Mouse (Mus musculus): ENCODE results near the gene Boll. TPM values are rescaled to one million over a fixed set of nuclear protein-coding genes. Genes with fewer than 3 reads are reported as not detected.

The Boll gene
- polyA plus RNA-seq, 1 experiment = 0.30 TPM

- TF ChIP-seq CTCF (IDR thresholded peaks at IDR 0.05; ENCODE audit: extremely low read depth, insufficient read depth, insufficient read length, insufficient replicate concordance) (no peak), POLR2A (IDR thresholded peaks at IDR 0.05; ENCODE audit: low read depth, low read length) (no peak)
- 75% methylated on average over 16 of the region's 16 CpGs for WGBS
Observed at GRCm38 (mm10) chr1:55234910-55235520, 128.3 kb downstream of the Boll start.

DNA sequence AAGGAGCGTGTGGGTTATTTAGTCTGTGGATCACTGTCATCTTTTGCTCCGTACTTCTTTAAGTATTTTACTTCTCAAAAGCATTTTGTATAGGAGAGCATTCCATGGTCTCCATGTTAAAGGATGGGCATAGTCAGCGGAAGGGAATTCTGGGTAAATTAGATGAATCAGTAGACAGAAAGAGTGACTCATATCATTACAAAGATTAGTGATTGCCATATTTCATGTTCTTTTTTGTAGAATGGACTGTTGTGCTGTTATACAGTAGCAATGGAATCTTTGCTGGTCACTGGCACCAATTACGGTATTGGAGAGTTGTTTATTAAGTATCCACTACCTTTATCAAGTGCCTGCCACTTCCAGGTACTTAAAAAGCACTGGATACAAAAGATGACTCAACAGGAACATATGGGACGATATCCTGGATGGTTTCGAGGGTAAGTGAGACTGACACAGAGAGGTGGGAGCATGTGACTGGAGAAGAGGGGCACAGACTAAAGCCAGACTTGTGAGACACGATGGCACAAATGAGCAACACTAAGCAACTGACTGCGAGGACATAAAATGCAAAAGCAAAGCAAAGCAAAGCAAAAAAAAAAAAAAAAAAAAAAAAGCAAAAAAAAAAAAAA is 134.9 kb downstream of the Boll start:
- peaks cover 1% of the 10 kb centered on the region; the same call in 1 of the 2 replicates for H3K27me3 ChIP-seq (ENCODE audit: control insufficient read depth, insufficient read depth, low read length)
- DNase-seq (ENCODE audit: low read depth in 1 of 2, low spot score in 2 of 2) = no peak
- WGBS = 91% methylated on average over 8 of the region's 8 CpGs
- H3K4me3 ChIP-seq (ENCODE audit: extremely low read depth, insufficient read depth, insufficient read length) = no peak overlapping the region
- no peaks in the 10 kb centered on the region for H3K36me3 ChIP-seq (ENCODE audit: control insufficient read depth, insufficient read depth, low read length)
- no peaks in the 10 kb centered on the region; the same call in 1 of the 2 replicates for H3K4me1 ChIP-seq (ENCODE audit: control insufficient read depth, insufficient read depth, insufficient read length)
- H3K27ac ChIP-seq (ENCODE audit: insufficient read depth, low read length) = no peak overlapping the region
- TF ChIP-seq CTCF (IDR thresholded peaks at IDR 0.05; ENCODE audit: extremely low read depth, insufficient read depth, insufficient read length, insufficient replicate concordance) (no peak), POLR2A (IDR thresholded peaks at IDR 0.05; ENCODE audit: low read depth, low read length) (no peak)

More at GRCm38 (mm10) chr1:55234910-55235520, 128.3 kb downstream of the Boll start:
- Histone ChIP-seq H3K36me3 (ENCODE audit: control insufficient read depth, insufficient read depth, low read length) (no peaks in the 10 kb centered on the region), H3K4me3 (ENCODE audit: extremely low read depth, insufficient read depth, insufficient read length) (no peak overlapping the region), H3K4me1 (ENCODE audit: control insufficient read depth, insufficient read depth, insufficient read length) (no peaks in the 10 kb centered on the region; the same call in none of the 2 replicates), H3K27me3 (ENCODE audit: control insufficient read depth, insufficient read depth, low read length) (no peaks in the 10 kb centered on the region), H3K27ac (ENCODE audit: insufficient read depth, low read length) (no peak overlapping the region)
- no peak for DNase-seq (ENCODE audit: low read depth in 1 of 2, low spot score in 2 of 2)

- DNase-seq (ENCODE audit: low read depth in 1 of 2, low spot score in 2 of 2) = no peak
- Histone ChIP-seq H3K27me3 (ENCODE audit: control insufficient read depth, insufficient read depth, low read length) (peaks cover 1% of the 10 kb centered on the region; the same call in 1 of the 2 replicates), H3K36me3 (ENCODE audit: control insufficient read depth, insufficient read depth, low read length) (no peaks in the 10 kb centered on the region), H3K4me3 (ENCODE audit: extremely low read depth, insufficient read depth, insufficient read length) (no peak overlapping the region), H3K4me1 (ENCODE audit: control insufficient read depth, insufficient read depth, insufficient read length) (no peaks in the 10 kb centered on the region; the same call in 1 of the 2 replicates), H3K27ac (ENCODE audit: insufficient read depth, low read length) (no peak overlapping the region)
- TF ChIP-seq CTCF (IDR thresholded peaks at IDR 0.05; ENCODE audit: extremely low read depth, insufficient read depth, insufficient read length, insufficient replicate concordance) (no peak), POLR2A (IDR thresholded peaks at IDR 0.05; ENCODE audit: low read depth, low read length) (no peak)
- 43% methylated on average over 1 of the region's 1 CpGs for WGBS
Observed at GRCm38 (mm10) chr1:55227376-55227775, 135.9 kb downstream of the Boll start.

DNA sequence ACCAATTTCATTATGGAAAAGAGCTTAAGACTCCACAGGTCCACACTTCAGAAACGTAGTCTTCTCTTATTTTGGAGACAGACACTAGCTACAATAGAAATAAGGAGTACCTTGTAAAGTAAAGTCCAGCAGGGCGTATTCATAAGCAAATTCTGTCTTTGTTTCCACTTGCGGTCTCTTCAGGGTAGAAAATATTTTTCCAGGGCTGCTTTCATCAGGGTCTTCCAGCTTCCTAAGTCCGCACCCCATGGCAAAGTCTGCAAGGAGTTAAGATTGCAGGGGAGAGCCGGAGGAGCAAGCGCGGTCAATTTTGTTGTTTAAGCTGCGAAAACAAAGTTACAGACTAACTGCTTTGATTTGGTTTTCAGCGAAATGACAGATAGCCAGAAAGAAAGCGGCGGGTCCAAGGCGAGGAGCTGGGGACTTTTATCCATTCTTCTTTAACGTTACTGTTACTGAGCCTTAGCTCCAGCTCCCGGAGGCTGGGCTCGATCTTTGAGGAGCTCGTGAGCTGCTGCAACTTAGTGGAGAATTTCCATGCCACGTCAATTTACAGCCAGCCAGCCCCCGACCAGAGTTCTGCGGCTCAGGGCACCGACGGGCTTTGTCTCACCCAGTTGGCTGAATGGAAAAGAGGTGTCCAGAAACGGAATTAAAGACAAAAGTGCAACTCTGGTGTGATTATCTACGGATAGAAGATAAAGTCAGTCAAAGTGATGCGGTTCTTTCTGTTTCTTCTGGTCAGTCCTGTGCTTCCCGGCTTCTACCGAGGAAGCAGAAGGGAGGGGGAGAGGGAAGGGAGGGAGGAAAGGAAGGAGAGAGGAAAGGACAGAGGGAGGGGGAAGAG is 137.0 kb downstream of the Boll start, which contains the start of gene Rftn2:
Rftn2 (minus strand) TSS at position 772 of the 847 bp plus-strand sequence.
- no peak for DNase-seq (ENCODE audit: low read depth in 1 of 2, low spot score in 2 of 2)
- no peaks in the 10 kb centered on the region; the same call in 1 of the 2 replicates for H3K4me1 ChIP-seq (ENCODE audit: control insufficient read depth, insufficient read depth, insufficient read length)
- 21% methylated on average over 26 of the region's 26 CpGs for WGBS
- TF ChIP-seq POLR2A (IDR thresholded peaks at IDR 0.05; ENCODE audit: low read depth, low read length) (no peak), CTCF (IDR thresholded peaks at IDR 0.05; ENCODE audit: extremely low read depth, insufficient read depth, insufficient read length, insufficient replicate concordance) (no peak)
- peaks cover 1% of the 10 kb centered on the region; the same call in 1 of the 2 replicates for H3K27me3 ChIP-seq (ENCODE audit: control insufficient read depth, insufficient read depth, low read length)
- peak within 1 kb of the TSS; percentile 30; the same call in 1 of the 2 replicates for H3K27ac ChIP-seq (ENCODE audit: insufficient read depth, low read length)
- H3K4me3 ChIP-seq (ENCODE audit: extremely low read depth, insufficient read depth, insufficient read length) = peak within 1 kb of the TSS; percentile 59
- no peaks in the 10 kb centered on the region for H3K36me3 ChIP-seq (ENCODE audit: control insufficient read depth, insufficient read depth, low read length)

DNA sequence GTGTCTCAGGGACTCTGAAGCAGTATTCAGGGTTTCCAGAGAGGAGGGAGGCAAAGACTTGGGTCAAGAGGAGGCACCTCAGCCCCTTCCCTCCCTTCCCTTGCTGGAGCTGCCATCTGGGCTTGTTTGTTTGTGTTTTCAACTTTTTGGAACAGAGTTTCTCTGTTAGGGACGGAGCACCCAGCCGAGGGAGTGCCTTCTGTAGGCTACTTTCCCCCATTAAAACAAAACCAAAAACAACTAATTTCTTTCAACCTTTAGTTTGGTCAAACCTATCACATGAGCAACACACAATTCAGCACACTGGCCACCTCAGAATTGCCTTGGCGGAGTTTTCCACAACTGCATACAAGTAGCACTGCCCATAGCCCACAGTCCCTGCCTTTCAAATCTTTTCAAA is 137.9 kb downstream of the Boll start:
- H3K27me3 ChIP-seq (ENCODE audit: control insufficient read depth, insufficient read depth, low read length) = peaks cover 1% of the 10 kb centered on the region; the same call in 1 of the 2 replicates

DNA sequence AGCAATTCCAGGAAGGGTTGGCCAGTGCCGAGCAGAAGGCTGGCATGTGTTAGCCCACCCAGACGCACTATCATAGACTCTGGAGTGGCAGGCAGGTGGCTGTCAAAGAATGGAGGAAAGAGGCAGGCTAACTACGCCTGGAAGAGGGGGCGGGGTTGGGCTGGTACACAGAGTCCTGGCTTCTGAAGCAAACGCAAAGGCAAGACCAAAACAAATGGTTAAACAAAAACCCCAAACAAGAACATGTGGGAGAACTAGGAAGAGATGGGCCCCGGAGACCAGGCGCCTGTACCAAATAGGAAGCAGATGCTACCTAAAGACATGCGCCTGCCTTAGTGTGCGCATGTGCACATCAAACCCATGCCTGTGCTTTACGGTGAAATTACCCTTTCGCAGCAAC is 139.2 kb downstream of the Boll start:
- Histone ChIP-seq H3K27me3 (ENCODE audit: control insufficient read depth, insufficient read depth, low read length) (peaks cover 1% of the 10 kb centered on the region; the same call in 1 of the 2 replicates), H3K4me1 (ENCODE audit: control insufficient read depth, insufficient read depth, insufficient read length) (no peaks in the 10 kb centered on the region; the same call in 1 of the 2 replicates), H3K4me3 (ENCODE audit: extremely low read depth, insufficient read depth, insufficient read length) (no peak overlapping the region), H3K36me3 (ENCODE audit: control insufficient read depth, insufficient read depth, low read length) (no peaks in the 10 kb centered on the region), H3K27ac (ENCODE audit: insufficient read depth, low read length) (no peak overlapping the region)
- 74% methylated on average over 11 of the region's 11 CpGs for WGBS
- no peak for DNase-seq (ENCODE audit: low read depth in 1 of 2, low spot score in 2 of 2)
- TF ChIP-seq CTCF (IDR thresholded peaks at IDR 0.05; ENCODE audit: extremely low read depth, insufficient read depth, insufficient read length, insufficient replicate concordance) (no peak), POLR2A (IDR thresholded peaks at IDR 0.05; ENCODE audit: low read depth, low read length) (no peak)

More for the DNA sequence above, 137.9 kb downstream of the Boll start:
- H3K36me3 ChIP-seq (ENCODE audit: control insufficient read depth, insufficient read depth, low read length) = no peaks in the 10 kb centered on the region
- H3K4me3 ChIP-seq (ENCODE audit: extremely low read depth, insufficient read depth, insufficient read length) = peak overlapping the region; percentile 9
- no peak for DNase-seq (ENCODE audit: low read depth in 1 of 2, low spot score in 2 of 2)
- WGBS = 77% methylated on average over 3 of the region's 3 CpGs
- no peak for TF ChIP-seq POLR2A (IDR thresholded peaks at IDR 0.05; ENCODE audit: low read depth, low read length)
- TF ChIP-seq CTCF (IDR thresholded peaks at IDR 0.05; ENCODE audit: extremely low read depth, insufficient read depth, insufficient read length, insufficient replicate concordance) = no peak
- H3K4me1 ChIP-seq (ENCODE audit: control insufficient read depth, insufficient read depth, insufficient read length) = no peaks in the 10 kb centered on the region; the same call in 1 of the 2 replicates
- no peak overlapping the region; the same call in 1 of the 2 replicates for H3K27ac ChIP-seq (ENCODE audit: insufficient read depth, low read length)
